Mouse (Mus musculus): ENCODE results near the gene Ralgds.

DNA sequence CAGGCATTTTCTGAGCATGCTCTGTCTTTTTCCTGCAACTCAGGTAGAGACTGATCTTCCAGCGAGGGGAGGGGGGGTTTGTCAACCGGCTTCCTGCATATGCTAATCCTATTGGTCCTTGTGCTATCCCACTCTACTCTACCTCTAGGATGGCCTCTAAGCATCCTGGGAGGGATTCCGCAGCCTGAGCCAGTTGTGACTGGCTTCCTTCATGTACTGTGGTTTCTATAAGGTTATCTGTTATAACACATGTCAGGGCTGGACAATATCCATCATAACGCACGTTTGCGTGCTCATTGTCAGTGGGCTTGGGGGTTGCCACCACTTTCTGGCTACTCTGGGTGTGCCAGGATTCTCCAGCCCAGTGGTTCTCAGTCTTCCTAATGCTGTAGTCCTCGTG is 83.1 kb downstream of the Ralgds start:
- TF ChIP-seq CTCF (IDR thresholded peaks at IDR 0.05; ENCODE audit: low read depth) (no peak), EP300 (IDR thresholded peaks at IDR 0.05; ENCODE audit: low read depth) (no peak)
